Mouse (Mus musculus): ENCODE measurements around the gene Dock9. TPM values are rescaled to one million over a fixed set of nuclear protein-coding genes. Genes with fewer than 3 reads are reported as not detected.
"Not testable (repeated sequence)": the region's sequence is repeated elsewhere in the genome, so short reads cannot be mapped to it uniquely, and the experiment has no call there.

Gene Dock9
- total and polyA plus RNA-seq, 3 experiments, result 9.3 to 12.2 (median 10.3) TPM

- dilution Hi-C loops (cut with MboI; ENCODE audit: extremely low pct_ligation_motif_present, extremely low pct_unique_long_range_greater_than_20kb, low sequenced_read_pairs) (no loop called here), in situ Hi-C loops (cut with MboI; ENCODE audit: low pct_ligation_motif_present, low pct_unique_long_range_greater_than_20kb, low sequenced_read_pairs) (no loop called here)
- no peaks in the 10 kb centered on the region for H3K79me2 ChIP-seq (replicated peaks; ENCODE audit: control insufficient read depth, extremely low read depth, insufficient read depth, poor library complexity, severe bottlenecking)
- H3K4me2 ChIP-seq (ENCODE audit: insufficient read depth, low read depth, poor library complexity, severe bottlenecking), result no peak overlapping the region
- H3K9ac ChIP-seq (ENCODE audit: insufficient read depth, low read depth), result no peak overlapping the region
- H3K4me3 ChIP-seq (replicated peaks in 1 of 3; ENCODE audit: low read depth in 2 of 3, low read length in 2 of 3, poor library complexity in 1 of 3), result no peak overlapping the region
- H3K9me3 ChIP-seq (replicated peaks; ENCODE audit: low read length), result no peaks in the 10 kb centered on the region
- DNase-seq (ENCODE audit: extremely low read depth), result no peak
- peaks cover 24 to 65% of the 10 kb centered on the region in 2 experiments for H3K36me3 ChIP-seq (replicated peaks in 1 of 2; ENCODE audit: control insufficient read depth in 1 of 2, insufficient read depth in 1 of 2, low read length in 1 of 2)
- TF ChIP-seq POLR2AphosphoS2 (IDR thresholded peaks at IDR 0.05; ENCODE audit: low read depth, low read length), result no peak
- TF ChIP-seq UBTF (IDR thresholded peaks at IDR 0.05; ENCODE audit: low read depth, low read length), result no peak
- TF ChIP-seq KAT2A (IDR thresholded peaks at IDR 0.05; ENCODE audit: insufficient replicate concordance, low read length), result no peak
- TF ChIP-seq PAX5 (IDR thresholded peaks at IDR 0.05; ENCODE audit: low read length), result no peak
- TF ChIP-seq RCOR1 (conservative IDR thresholded peaks at IDR 0.05; ENCODE audit: low read depth, low read length), result no peak
- TF ChIP-seq USF2 (conservative IDR thresholded peaks at IDR 0.05; ENCODE audit: low read depth, low read length), result no peak
- TF ChIP-seq HCFC1 (IDR thresholded peaks at IDR 0.05; ENCODE audit: low read depth, low read length), result no peak
- TF ChIP-seq POLR2A (IDR thresholded peaks at IDR 0.05; ENCODE audit: low read depth, low read length), result no peak
- no peak for TF ChIP-seq NRF1 (IDR thresholded peaks at IDR 0.05; ENCODE audit: low read depth, low read length)
- no peak for TF ChIP-seq MAZ (IDR thresholded peaks at IDR 0.05; ENCODE audit: low read depth, low read length)
- TF ChIP-seq ETS1 (conservative IDR thresholded peaks at IDR 0.05; ENCODE audit: low read depth, low read length), result no peak
- no peak for TF ChIP-seq EP300 (IDR thresholded peaks at IDR 0.05; ENCODE audit: low read length)
- no peak for TF ChIP-seq NELFE (IDR thresholded peaks at IDR 0.05; ENCODE audit: low read depth, low read length)
- no peak for TF ChIP-seq MXI1 (IDR thresholded peaks at IDR 0.05; ENCODE audit: low read depth, low read length)
- no peak for TF ChIP-seq USF1 (IDR thresholded peaks at IDR 0.05; ENCODE audit: low read depth, low read length)
- no peak for TF ChIP-seq TBP (conservative IDR thresholded peaks at IDR 0.05; ENCODE audit: low read depth, low read length)
- TF ChIP-seq ZC3H11A (IDR thresholded peaks at IDR 0.05; ENCODE audit: low read depth, low read length), result no peak
- no peak overlapping the region for H3K27ac ChIP-seq (ENCODE audit: insufficient read depth, low read depth)
- peaks cover 0 to 8% of the 10 kb centered on the region in 2 experiments; a peak in 1 of 4 replicates for H3K4me1 ChIP-seq (ENCODE audit: control insufficient read depth in 1 of 2, insufficient read depth in 2 of 2)
- H3K27me3 ChIP-seq (replicated peaks), result no peaks in the 10 kb centered on the region
Observed at GRCm38 (mm10) chr14:121626741-121627140, 170.9 kb downstream of the Dock9 start.

GRCm38 (mm10) chr14:121623996-121624542 lies 173.6 kb downstream of the Dock9 start:
- H3K4me1 ChIP-seq (ENCODE audit: control insufficient read depth in 1 of 2, insufficient read depth in 2 of 2); H3K9ac ChIP-seq (ENCODE audit: insufficient read depth, low read depth); dilution Hi-C loops (cut with MboI; ENCODE audit: extremely low pct_ligation_motif_present, extremely low pct_unique_long_range_greater_than_20kb, low sequenced_read_pairs); H3K79me2 ChIP-seq (replicated peaks; ENCODE audit: control insufficient read depth, extremely low read depth, insufficient read depth, poor library complexity, severe bottlenecking); DNase-seq (ENCODE audit: extremely low read depth); in situ Hi-C loops (cut with MboI; ENCODE audit: low pct_ligation_motif_present, low pct_unique_long_range_greater_than_20kb, low sequenced_read_pairs); H3K27me3 ChIP-seq (replicated peaks); H3K4me2 ChIP-seq (ENCODE audit: insufficient read depth, low read depth, poor library complexity, severe bottlenecking); H3K27ac ChIP-seq (ENCODE audit: insufficient read depth, low read depth); H3K9me3 ChIP-seq (replicated peaks; ENCODE audit: low read length); H3K4me3 ChIP-seq (replicated peaks in 1 of 3; ENCODE audit: low read depth in 2 of 3, low read length in 2 of 3, poor library complexity in 1 of 3): not testable (repeated sequence)
- peaks cover 28 to 70% of the 10 kb centered on the region in 2 experiments for H3K36me3 ChIP-seq (replicated peaks in 1 of 2; ENCODE audit: control insufficient read depth in 1 of 2, insufficient read depth in 1 of 2, low read length in 1 of 2)

All from CH12.LX (cell line).